Mouse (Mus musculus): ENCODE data around the gene Thrap3. TPM values are rescaled to one million over a fixed set of nuclear protein-coding genes. Genes with fewer than 3 reads are reported as not detected.

Thrap3 gene
- polyA plus RNA-seq, 1 experiment from 2014 or later, result 143 TPM

GRCm38 (mm10) chr4:126117116-126117515 is 85.4 kb downstream of the Thrap3 start:
- Histone ChIP-seq H3K4me2 (ENCODE audit: low read depth, low read length) (no peak overlapping the region), H3K9me3 (replicated peaks; ENCODE audit: control insufficient read depth, low read length) (peaks cover 6% of the 10 kb centered on the region), H3K9ac (ENCODE audit: low read length) (no peak overlapping the region), H3K4me3 (ENCODE audit: low read length) (no peak overlapping the region), H3K27me3 (ENCODE audit: control insufficient read depth, insufficient read depth, low read length) (no peaks in the 10 kb centered on the region), H3K4me1 (ENCODE audit: control insufficient read depth, insufficient read depth, low read length) (peaks cover 22% of the 10 kb centered on the region), H3K27ac (ENCODE audit: low read length) (no peak overlapping the region), H3K36me3 (ENCODE audit: control insufficient read depth, insufficient read depth) (peaks cover 12% of the 10 kb centered on the region)
- 86% methylated on average over 8 of the region's 8 CpGs for WGBS
- ATAC-seq (replicated peaks; ENCODE audit: extremely low read depth, insufficient read depth, low FRiP score), result no peak

GRCm38 (mm10) chr4:126115871-126116521 is 86.6 kb downstream of the Thrap3 start:
- WGBS, result 65% methylated on average over 6 of the region's 6 CpGs
- ATAC-seq (replicated peaks; ENCODE audit: extremely low read depth, insufficient read depth, low FRiP score), result no peak
- no peaks in the 10 kb centered on the region; the same call in 1 of the 2 replicates for H3K9me3 ChIP-seq (replicated peaks; ENCODE audit: control insufficient read depth, low read length)

GRCm38 (mm10) chr4:126115411-126115810 is 87.1 kb downstream of the Thrap3 start:
- ATAC-seq (replicated peaks; ENCODE audit: extremely low read depth, insufficient read depth, low FRiP score), result no peak
- H3K9me3 ChIP-seq (replicated peaks; ENCODE audit: control insufficient read depth, low read length), result no peaks in the 10 kb centered on the region
- H3K27me3 ChIP-seq (ENCODE audit: control insufficient read depth, insufficient read depth, low read length), result no peaks in the 10 kb centered on the region
- H3K9ac ChIP-seq (ENCODE audit: low read length), result no peak overlapping the region
- H3K4me2 ChIP-seq (ENCODE audit: low read depth, low read length), result no peak overlapping the region
- H3K4me3 ChIP-seq (ENCODE audit: low read length), result no peak overlapping the region
- no peak overlapping the region for H3K27ac ChIP-seq (ENCODE audit: low read length)
- peaks cover 37% of the 10 kb centered on the region for H3K4me1 ChIP-seq (ENCODE audit: control insufficient read depth, insufficient read depth, low read length)
- 0 out of 2 replicates have a peak, but pooled peaks cover 3% of the 10 kb centered on the region for H3K36me3 ChIP-seq (ENCODE audit: control insufficient read depth, insufficient read depth)
- WGBS, result 87% methylated on average over 9 of the region's 9 CpGs

More at GRCm38 (mm10) chr4:126115871-126116521, 86.6 kb downstream of the Thrap3 start:
- Histone ChIP-seq H3K27me3 (ENCODE audit: control insufficient read depth, insufficient read depth, low read length) (no peaks in the 10 kb centered on the region), H3K4me2 (ENCODE audit: low read depth, low read length) (no peak overlapping the region), H3K9ac (ENCODE audit: low read length) (no peak overlapping the region), H3K4me1 (ENCODE audit: control insufficient read depth, insufficient read depth, low read length) (peaks cover 31% of the 10 kb centered on the region), H3K4me3 (ENCODE audit: low read length) (no peak overlapping the region), H3K36me3 (ENCODE audit: control insufficient read depth, insufficient read depth) (peaks cover 5% of the 10 kb centered on the region; the same call in 1 of the 2 replicates), H3K27ac (ENCODE audit: low read length) (no peak overlapping the region)

Other genes starting within 250 kb of the Thrap3 start
- gene Csf3r, start 178.2 kb downstream of the Thrap3 start, polyA plus RNA-seq (2015; fragmentation: Nextera tagmentation; extraction: Ambion mirVana), result 0.72 TPM in 2 replicates
- gene Mrps15, start 155.8 kb downstream of the Thrap3 start, polyA plus RNA-seq (2015; fragmentation: Nextera tagmentation; extraction: Ambion mirVana), result 128 and 133 TPM in 2 replicates
- gene Oscp1, start 144.2 kb downstream of the Thrap3 start, polyA plus RNA-seq (2015; fragmentation: Nextera tagmentation; extraction: Ambion mirVana), result 7.4 and 8.3 TPM in 2 replicates
- gene Lsm10, start 106.1 kb downstream of the Thrap3 start, polyA plus RNA-seq (2015; fragmentation: Nextera tagmentation; extraction: Ambion mirVana), result 41.7 and 47.2 TPM in 2 replicates
- 24.5 and 26.6 TPM in 2 replicates for gene Stk40, start 98.8 kb downstream of the Thrap3 start, polyA plus RNA-seq (2015; fragmentation: Nextera tagmentation; extraction: Ambion mirVana)
- gene Eva1b, start 55.0 kb downstream of the Thrap3 start, polyA plus RNA-seq (2015; fragmentation: Nextera tagmentation; extraction: Ambion mirVana), result 29.5 TPM in 2 replicates
- gene Sh3d21, start 39.3 kb downstream of the Thrap3 start, polyA plus RNA-seq (2015; fragmentation: Nextera tagmentation; extraction: Ambion mirVana), result 2.7 and 3.4 TPM in 2 replicates
- 34.7 and 36.1 TPM in 2 replicates for gene Map7d1, start 53.6 kb upstream of the Thrap3 start, polyA plus RNA-seq (2015; fragmentation: Nextera tagmentation; extraction: Ambion mirVana)
- 78.1 and 81.3 TPM in 2 replicates for gene Trappc3, start 59.6 kb upstream of the Thrap3 start, polyA plus RNA-seq (2015; fragmentation: Nextera tagmentation; extraction: Ambion mirVana)
- gene Col8a2, start 84.0 kb upstream of the Thrap3 start, polyA plus RNA-seq (2015; fragmentation: Nextera tagmentation; extraction: Ambion mirVana), result 4.5 and 5.0 TPM in 2 replicates
- gene Adprhl2, start 118.9 kb upstream of the Thrap3 start, polyA plus RNA-seq (2015; fragmentation: Nextera tagmentation; extraction: Ambion mirVana), result 38.6 and 41.1 TPM in 2 replicates
- 2.3 and 2.7 TPM in 2 replicates for gene Tekt2, start 122.9 kb upstream of the Thrap3 start, polyA plus RNA-seq (2015; fragmentation: Nextera tagmentation; extraction: Ambion mirVana)
- gene Ago3, start 226.8 kb upstream of the Thrap3 start, polyA plus RNA-seq (2015; fragmentation: Nextera tagmentation; extraction: Ambion mirVana), result 11.4 and 13.4 TPM in 2 replicates